Mouse (Mus musculus) hindlimb bud, embryonic 11.5 days (tissue): ENCODE measurements around the gene Gm20458.

ENCODE experiments used
- DNase-seq: peaks from one replicate; pipeline ENCODE4 v3.0.0-alpha.2; 2012; ENCODE audit warnings: low read depth, low spot score; ENCODE audit errors: extremely low spot score

The Gm20458 gene

DNA sequence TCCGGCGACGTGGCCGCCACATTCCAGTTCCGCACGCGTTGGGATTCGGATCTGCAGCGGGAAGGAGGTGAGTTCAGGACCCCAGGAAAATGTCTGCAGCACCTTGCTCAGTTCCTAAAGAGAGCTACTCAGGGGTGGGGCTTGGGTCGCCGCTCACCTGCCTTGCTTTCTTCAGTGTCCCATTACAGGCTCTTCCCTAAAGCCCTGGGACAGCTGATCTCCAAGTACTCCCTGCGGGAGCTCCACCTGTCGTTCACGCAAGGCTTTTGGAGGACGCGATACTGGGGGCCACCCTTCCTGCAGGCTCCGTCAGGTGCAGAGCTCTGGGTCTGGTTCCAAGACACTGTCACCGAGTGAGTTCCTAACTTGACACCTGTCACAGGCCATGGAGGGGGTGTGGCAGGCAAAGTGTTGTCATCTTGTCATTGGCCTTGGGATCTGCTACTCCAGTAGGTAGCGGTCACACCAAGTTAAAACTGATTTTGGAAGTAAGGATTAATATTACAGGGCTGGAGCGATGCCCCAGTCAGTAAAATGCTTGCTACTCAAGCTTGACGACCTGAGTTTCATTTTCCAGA, 37.0 kb downstream of the Gm20458 start:
- DNase-seq = no peak

DNA sequence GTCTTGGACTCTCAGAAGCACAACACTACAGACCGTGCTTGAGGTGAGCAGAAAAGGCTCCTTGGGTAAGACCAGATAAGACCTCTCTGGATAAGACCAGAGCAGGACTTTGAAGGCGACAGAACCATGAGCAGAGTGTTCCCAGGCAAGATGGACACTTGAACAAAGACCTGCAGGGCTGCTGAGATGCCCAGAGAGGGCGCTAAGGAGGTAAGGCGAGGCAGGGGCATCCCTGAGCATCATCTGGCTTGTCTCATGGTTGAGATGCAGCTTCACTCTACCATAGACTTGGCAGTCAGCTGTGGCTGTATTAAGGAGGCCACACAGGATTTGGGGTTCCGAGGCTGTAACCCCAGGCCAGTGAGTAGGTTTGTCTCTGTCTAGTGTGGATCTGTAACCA, 38.5 kb downstream of the Gm20458 start:
- no peak for DNase-seq

DNA sequence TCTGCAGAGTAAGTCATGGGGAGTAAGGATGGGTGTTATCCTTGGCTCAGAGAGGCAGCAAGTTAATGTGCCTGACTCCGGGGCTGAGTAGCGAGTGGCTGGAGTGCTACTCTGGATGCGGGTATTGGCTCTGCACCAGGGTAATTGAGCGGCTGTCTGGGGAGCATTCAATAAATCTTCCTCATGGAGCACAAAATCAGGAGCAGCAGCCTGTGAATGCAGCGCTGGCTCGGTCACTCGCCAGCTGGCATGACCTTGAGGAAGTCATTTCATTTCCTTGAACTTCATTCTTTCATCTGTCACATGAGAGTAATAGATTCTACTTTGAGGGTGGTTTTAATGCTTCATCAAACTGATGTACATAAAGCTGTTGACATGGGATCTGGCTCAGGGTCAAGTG, 39.7 kb downstream of the Gm20458 start:
- no peak for DNase-seq

DNA sequence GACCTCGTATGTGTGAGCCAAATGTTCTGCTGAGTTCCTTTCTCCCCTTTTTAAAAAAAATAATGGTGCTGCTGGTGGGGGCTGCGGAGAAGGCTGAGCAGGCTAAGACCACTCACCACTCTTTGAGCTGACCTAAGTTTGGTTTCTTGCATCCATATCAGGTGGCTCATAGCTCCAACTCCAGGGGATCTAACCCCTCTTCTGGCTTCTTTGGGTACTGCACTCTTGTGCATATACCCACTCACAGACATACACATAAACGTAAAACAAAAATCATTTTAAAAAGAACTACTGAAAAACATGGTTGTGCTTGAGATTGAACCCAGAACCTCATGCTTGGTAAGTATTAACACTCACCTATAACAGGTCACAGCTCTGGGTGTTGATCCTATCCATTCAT, 44.2 kb downstream of the Gm20458 start:
- no peak for DNase-seq

DNA sequence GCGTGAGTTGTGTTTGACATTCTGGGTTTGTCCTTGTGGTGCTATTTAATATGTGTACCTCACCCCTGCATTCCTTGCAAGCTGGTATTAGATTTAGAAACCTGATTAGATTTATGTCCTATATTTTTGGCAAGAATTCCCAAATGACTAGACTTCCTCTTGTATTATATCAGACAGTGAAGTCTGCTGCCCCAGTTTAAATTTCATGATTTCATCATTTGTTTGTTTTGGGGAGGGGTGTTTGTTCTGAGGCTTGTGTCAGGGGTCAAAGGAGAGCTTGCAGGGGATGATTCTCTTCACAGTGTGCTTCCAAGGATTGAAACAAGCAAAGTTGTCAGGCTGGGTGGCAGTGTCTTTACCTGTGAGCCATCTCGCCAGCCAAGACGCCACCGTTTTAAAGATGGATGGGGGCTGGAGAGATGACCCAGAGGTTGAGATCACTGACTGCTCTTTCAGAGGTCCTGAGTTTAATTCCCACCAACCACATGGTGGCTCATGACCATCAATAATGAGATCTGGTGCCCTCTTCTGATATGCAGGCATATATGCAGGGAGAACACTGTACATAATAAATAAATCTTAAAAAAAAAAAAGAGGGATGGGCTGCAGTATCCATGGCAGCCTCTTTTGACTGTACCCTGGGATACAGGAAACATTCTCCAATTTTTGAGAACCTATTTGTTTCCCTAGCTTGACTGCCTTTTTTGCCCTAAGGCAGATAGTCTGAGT, 45.0 kb downstream of the Gm20458 start:
- DNase-seq = no peak

DNA sequence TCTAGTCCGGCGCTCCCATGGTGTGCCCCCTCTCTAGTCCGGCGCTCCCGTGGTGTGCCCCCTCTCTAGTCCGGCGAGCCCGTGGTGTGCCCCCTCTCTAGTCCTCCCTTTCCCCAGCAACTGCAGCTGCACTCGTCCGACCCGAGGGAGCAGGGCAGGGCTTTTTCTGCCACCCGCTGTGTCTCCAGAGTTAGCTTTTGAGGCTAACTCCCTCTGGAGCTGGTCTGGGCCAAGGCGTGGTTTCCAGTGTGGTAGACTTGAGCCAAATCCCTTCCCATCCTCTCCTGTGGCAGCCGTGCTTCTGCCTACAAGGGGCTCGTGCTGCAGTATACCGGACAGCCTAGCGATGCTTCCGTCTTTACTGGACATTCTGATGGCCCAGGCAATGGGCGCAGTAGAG, 47.0 kb downstream of the Gm20458 start:
- no peak for DNase-seq

DNA sequence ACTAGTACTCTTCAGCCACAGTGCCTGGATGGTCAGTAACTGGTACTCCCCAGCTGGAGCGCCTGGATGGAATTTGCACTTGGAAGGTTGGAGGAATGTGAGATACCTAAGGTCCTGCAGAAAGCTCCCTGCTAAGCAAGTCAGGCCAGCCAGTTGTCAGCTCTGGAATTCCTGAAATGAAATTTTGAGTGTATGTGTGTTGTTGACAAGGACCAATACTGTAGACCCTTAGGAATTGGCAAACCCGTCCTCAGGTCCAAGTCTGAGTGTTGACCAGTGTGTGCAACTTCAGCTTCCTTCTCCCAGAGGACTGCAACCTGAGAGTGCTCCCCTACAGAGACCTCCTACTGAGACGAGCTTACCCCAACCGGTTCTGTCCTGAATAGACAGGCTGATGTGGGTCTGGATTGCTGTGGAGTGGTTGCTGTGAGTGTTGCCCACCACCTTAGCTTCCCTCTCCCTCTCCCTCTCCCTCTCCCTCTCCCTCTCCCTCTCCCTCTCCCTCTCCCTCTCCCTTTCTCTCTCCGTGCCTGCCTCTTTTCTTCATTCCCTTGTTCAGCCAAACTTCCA, 49.9 kb downstream of the Gm20458 start:
- no peak for DNase-seq

DNA sequence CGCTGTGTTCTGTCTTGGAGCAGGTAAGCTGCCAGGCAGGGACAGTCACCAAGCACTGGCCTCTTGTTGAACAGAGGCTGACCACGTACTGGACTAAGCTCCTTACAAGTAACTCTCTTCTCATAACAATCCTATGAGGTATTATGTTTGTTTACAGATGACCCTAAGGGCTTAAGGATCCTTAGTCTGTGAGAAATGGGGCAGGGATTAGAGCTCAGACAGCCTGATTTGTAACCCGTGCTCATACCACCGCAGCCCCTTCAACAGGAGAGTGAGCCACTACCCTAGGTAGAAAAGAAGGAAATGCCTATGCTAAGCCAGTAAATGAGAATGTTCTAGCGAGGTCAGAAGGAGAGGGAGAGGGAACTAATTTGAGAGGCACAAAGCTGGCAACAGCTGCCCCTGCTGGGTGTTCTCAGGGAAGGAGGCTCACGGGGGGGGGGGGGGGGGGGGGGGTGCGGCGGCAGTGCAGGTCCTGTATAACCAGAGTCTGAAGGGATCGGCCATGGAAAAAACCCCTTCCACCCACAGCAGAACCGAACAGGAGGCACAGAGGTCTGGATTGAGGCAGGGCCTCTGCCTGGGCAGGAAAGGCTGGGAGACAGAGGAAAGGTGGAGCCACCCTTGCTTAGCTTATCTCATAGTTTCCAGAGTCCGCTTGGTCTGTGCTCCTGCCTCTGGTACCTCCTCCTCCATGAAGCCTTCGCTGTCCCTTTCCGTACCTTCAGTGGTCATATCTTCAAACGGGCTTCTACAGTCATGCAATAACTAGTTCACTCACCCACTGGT, 51.5 kb downstream of the Gm20458 start:
- no peak for DNase-seq

DNA sequence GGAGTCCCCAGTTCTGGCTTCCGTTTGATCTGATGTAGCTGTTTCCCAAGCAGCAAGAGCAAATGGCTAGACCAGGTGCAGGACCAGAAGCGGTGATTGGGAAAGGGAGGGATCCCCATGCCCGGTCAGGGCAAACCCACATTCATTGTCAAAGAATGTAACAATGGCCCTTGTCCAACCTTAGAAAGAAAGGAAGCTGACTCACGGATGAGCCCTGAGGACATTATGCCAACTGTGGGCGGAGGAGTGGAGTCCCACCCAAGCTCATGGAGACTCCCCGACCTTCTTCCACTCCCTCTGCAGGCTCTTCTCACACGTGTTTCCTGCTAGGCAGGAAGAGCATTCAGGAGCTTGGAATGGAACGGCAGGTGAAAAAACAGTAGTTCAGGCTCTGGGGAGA, 52.6 kb downstream of the Gm20458 start:
- no peak for DNase-seq

DNA sequence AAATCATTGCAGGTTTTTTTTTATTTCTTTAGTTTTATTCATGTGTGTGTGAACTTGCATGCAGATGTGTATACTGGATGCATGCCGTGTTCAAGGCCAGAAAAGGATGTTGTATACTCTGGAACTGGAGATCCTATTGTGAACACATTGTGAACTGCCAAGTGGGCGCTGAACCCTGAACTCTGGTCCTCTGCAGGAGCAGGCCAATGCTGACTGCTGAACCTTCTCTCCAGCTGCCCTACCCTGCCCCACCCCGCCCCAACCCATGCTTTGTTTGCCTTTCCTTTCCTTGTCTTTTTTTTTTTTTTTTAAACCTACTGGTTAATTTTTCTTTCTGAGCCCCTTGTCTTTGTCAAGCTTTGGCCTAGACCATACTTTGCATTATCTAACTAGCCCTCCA, 54.1 kb downstream of the Gm20458 start:
- DNase-seq = no peak

DNA sequence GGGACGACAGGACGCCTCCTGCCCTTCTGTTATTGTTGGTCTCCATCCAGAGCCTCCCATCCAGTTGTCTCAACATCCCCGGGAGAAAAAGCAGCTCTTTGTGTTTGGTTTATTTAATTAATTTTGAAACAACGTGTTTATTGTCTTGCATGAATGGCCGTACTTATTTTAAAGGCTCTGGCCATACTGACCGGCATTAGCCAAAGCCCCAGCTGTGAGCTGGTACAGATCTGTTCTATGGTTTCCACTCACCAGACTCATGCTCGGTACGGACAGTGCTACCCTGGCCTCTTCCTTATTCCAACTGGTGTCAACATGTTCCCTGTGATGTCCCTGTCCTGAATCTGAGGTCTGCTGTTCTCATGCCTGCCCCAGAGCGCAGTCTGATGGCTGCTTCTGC, 55.1 kb downstream of the Gm20458 start:
- no peak for DNase-seq

DNA sequence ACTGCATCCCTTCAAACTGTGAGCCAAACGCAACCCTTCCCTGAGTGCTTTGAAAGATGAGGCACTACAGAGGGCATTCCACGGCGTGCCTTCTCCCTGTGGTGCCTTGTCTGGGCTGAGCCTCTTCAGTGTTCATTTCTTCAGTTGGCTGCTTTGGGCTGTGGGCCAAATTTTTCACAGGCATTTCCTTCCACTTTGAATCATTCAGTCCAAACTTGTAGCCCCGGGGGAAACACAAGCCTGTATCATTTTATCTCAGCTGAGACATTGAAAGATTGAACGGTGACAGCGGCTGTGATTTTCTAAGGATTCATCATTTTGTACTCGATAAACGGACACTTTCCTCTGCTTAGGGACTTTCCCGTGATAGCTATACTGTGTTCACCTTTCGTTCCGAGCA, 55.8 kb downstream of the Gm20458 start:
- DNase-seq = no peak

DNA sequence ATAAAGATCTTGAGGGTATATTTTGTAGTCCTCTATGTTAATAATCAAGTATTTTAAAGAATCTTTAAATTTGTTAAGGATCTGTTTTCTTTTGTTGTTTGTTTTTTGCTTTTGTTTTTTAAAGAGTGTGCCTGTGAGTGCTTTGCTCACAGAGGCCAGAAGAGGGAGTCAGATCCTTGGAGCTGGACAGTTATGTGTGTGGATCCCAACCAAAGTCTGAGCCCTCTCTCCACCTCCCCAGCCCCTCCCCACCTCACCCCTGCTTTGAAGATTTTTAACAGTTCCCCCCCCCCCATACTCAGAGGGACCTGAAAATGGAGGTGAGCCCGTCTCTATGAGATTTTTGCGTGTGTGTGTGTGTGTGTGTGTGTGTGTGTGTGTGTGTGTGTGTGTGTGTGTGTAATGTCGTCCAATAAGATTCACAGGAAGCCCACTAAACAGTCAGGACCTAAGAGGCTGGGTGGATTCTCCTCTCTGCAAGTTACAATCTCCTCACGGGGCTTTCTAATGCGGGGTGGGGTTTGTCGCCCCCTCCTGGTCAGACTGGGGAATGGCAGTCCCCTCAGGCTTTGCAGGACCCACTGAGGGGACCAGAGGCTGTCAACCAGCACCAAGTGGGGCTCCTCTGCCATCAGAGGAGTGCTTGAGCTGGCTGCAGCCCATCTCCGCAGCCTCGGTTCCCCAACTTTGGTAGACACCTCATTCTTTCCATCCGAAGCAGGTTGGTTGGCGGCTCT, 56.9 kb downstream of the Gm20458 start:
- DNase-seq = no peak

DNA sequence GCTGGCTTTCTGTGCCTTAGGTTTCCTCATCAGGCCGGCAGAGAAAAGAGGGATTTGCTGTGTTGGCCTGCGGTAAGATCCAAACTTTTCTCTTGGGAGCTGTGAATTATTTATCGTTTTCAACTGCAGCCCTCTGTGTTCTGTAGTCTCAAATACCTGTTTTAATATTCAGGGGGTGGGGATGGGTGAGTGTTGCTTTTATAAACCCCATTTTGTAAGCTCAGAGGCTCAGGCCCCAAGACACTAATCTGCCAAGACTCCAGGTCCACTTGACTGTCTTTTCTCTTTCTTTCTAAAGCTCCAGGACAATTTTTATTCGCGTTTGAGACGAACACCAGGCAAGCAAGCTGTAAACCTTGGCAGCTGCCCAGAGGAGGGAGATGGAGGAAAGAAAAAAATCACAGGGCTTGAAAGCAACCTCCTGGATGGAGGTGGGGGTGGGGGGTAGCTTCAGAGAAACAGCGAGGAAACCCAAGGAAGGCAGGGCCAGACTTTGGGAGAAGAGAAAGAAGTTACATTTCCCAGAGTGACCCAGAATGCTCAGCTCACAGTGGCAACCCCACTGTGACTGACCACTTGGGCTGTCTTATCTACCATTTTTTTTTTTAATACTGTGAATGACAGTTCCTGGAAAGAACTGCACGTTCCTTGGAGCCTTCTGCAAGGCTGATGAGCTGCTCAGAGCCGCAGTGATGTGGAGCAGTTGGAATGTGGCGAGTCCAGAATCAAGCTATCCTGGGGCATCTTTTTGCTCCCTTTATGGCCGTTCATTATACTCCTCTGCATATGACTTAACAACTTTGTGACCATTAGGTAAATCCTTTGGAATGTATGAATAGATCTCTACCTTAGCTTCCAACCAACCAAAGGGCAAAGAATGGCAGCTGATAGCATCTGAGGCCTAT, 57.8 kb downstream of the Gm20458 start:
- DNase-seq = no peak

DNA sequence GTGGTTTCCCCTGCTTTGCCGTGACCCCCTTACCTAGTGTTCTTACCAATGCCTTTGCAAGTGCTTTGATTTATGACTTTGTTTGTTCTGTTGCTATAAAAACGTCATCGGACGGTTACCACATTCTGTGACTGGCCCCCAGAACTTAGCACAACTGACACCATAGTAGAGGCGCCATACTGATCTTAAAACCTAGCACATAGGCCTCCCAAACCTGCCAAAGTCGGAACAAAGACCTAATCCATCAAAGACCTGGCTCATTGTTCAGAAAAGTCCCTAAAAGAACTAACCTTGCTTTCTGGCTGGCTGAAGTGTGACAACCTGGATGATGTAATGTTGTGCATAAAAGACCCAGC, 58.4 kb downstream of the Gm20458 start:
- DNase-seq = no peak

DNA sequence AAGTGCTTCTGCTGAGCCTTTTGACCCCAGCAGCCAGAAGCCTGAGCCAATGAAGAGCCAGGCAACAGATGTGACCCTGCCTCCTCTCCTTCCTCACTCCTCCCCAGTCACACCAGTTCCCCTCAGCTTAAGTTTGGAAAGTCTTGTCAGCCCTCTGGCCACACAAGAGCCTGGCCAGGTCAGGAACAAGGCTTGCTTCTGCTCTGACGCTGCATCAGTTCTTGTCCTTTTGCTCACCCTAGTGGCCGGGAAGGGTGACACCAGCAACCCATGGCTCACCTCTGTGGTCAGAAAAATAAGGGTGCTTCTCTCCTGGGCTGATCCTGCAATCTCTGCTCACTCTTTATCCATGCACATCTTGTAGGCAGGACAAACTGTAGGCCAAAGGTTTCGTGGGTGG, 60.0 kb downstream of the Gm20458 start:
- no peak for DNase-seq

DNA sequence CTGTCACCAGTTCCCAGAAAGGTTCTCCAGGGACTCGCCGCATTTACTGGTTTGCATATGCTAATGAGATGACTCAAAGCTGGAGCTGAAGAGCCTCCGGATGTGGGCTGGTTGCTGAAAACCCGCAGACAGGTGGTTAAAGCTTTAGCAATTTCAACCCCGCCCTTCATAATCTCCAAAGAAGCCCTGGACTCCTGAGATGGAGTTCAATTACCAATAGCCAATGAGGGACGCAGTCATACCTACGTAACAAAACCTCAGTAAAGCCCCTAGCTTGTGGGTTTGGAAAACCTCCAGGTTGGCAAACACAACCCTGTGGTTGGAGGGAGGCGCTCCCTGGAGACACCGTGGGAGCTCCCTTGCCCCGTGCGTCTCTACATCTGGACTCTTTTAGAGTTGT, 61.1 kb downstream of the Gm20458 start:
- no peak for DNase-seq

DNA sequence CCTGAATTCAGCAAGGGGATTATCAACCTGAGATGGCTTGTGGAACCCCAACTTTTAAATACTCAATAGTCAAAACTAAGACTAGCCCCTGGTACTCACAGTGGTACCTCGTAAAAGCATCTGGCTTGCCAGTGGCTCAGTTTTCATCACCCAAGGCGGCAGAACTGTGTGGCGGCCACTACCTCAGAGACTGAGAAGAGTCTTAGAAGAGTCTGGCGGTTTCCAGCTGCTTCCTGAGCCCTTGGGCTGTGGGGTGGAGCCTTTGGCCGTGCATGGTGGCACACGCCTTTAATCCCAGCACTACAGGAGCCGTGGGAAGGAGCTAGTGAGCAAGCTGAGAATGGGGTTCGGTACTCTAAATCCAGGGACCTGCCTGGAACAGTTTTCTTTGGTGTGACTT, 61.5 kb downstream of the Gm20458 start:
- DNase-seq = no peak

DNA sequence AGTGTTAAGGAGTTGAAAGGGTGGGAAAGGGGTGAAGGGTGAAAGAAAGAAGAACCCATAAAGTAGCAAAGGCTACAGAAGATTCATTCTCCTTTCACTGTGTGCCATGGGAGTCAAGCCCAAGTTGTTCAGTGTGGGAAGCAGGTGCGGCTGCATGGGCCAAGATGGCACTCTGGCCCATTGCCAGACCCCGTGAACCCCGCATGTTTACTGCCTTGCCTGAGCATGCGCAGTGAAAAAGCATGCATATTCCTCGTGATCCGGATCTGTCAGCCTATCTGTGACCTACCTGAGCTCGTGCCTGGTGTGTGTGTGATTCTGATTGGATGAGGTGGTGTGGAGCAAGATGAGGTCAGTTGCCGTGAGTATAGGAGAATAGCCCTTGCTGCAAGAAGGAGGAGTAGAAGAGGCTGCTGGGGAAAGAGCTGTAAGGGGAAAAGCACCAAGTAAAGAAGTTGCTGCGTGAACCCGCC, 62.6 kb downstream of the Gm20458 start:
- DNase-seq = no peak

DNA sequence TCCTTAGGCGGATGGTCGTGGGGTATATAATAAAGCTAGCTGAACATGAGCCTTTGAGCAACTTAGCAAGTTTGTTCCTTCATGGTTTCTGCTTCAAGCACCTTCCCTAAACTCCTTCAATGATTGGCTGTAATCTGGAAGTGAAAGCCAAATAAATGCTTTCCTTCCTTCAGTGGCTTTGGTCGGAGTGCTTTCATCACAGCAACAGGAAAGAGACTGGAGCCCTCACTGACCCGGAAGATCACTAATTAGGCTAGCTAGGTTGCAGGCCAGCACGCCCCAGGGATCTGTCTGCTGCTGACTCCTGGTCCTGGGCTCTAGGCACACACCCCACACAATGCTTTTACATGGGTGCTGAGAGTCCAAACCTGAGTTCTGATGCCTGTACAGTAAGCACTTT, 67.8 kb downstream of the Gm20458 start:
- no peak for DNase-seq
